Mouse (Mus musculus): ENCODE data around the gene Inpp4b.

- TF ChIP-seq POLR2A (IDR thresholded peaks at IDR 0.05; ENCODE audit: insufficient read depth, low read depth, low read length): no peak
- TF ChIP-seq EP300 (IDR thresholded peaks at IDR 0.05; ENCODE audit: insufficient read depth, low read depth, low read length): no peak
- TF ChIP-seq CTCF (IDR thresholded peaks at IDR 0.05): no peak
Observed at GRCm38 (mm10) chr8:81586783-81587182, 244.4 kb downstream of the Inpp4b start.
